Mouse (Mus musculus): ENCODE results near the gene Ssu2.

The Ssu2 gene

GRCm38 (mm10) chr6:112387947-112388346, at the start of gene Ssu2:
Gene Ssu2 (minus strand): TSS chr6:112388023.
- no peak for DNase-seq (ENCODE audit: low read depth, low spot score)

DNA sequence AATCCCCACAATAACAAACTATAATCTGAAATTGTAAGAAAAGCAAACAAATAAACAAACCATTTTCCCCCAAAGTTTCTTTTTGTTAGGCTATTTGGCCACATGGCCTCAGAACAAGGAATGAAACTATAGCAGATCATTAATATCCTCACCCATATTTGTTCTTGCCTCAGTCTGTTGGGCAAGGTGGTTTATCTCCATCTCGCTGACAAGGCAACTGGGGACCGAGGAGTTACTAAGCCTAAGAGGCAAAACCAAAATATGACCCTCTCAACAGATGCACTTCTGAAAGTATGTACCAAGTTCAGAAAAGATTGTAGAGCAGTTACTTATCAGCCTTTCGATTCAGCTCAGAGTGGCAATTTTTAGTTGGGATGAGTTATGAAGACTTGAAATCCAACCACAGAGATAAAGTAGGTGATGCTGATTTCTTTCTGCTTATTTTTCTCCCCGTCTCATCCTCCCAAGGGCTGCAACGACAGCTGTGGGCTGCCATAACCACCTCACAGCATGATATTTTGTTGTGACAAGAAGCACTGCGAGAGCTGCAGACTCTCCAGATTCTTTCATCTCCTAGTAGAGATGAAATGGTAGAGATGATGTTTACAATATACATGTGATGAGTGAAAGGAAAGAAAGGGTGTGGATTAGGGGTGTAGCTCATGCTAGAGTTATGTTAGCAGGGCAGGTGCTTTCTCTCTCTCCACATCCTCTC, 38.4 kb upstream of the Ssu2 start:
- no peak for DNase-seq (ENCODE audit: low read depth, low spot score)

DNA sequence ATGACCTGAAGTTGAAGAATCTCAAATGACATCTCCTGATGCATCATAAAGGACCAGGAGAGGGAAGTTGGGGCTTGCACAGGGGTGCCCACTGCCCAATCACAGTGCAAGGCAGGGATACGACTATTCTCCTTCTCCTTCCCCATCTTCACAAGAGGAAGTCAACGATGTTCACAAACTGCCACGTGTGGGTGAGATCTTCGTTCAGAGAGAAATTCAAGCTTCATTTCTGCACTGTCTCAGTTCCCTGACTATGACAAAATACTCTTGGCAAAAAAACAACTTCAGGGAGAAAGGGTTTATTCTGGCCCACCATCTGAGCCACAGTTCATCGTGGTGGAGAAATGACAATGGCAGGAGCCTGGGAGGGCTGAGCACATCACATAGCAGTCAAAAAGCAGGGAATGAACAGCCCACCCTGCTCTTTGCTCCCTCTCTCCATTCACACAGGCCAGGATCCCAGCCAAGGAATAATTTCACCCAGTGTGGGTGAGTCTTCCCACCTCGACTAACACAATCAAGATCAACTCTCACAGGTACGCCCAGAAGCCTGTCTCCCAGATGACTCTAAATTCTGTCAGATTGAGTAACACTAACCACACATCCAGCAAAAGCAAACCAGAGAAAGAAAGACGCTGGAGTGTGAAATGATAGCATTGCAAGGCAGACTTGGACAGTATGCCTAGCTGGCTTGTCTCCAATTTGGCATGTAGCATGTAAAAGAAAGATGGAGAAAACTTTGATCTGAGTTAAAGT, 36.1 kb upstream of the Ssu2 start:
- DNase-seq (ENCODE audit: low read depth, low spot score), result no peak

DNA sequence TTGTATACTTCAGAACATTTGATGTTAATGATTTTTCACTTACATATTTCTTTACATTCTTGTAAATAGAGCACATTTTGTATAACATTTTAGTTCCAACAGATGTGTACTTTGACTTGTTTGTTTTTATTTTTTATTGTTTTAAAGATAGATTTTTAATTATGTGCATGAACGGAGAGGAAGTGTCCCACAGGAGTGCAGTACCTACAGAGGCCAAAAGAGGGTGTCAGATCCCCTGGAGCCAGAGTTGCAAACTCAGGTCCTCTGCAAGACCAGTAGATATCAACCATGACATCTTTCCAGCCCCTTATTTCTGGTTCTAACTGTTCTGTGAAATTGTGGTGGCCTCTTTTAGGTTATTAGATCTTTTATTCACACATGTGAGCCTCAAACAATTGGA, 33.1 kb upstream of the Ssu2 start:
- DNase-seq (ENCODE audit: low read depth, low spot score), result no peak

DNA sequence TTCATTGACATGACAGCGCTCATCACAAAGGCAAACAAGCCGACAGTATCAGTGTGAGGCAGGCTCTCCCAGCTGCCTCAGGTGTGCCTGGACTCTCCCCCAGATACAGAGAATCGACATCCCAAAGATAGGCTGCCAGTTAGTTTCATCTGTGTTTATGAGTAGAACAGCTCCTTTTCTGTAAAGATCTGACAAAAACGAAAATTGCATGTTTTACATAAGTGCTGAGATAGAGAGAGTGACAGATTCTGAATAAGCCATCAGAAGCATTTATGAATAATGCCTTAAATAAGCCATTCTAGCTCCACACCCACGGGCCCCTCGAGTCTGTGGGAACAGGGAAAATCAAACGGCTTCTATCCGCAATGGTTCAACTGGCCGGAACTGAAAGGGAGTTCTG, 31.5 kb upstream of the Ssu2 start:
- no peak for DNase-seq (ENCODE audit: low read depth, low spot score)

- no peak for DNase-seq (ENCODE audit: low read depth, low spot score)
Measured at GRCm38 (mm10) chr6:112404111-112404510, 16.3 kb upstream of the Ssu2 start.

DNA sequence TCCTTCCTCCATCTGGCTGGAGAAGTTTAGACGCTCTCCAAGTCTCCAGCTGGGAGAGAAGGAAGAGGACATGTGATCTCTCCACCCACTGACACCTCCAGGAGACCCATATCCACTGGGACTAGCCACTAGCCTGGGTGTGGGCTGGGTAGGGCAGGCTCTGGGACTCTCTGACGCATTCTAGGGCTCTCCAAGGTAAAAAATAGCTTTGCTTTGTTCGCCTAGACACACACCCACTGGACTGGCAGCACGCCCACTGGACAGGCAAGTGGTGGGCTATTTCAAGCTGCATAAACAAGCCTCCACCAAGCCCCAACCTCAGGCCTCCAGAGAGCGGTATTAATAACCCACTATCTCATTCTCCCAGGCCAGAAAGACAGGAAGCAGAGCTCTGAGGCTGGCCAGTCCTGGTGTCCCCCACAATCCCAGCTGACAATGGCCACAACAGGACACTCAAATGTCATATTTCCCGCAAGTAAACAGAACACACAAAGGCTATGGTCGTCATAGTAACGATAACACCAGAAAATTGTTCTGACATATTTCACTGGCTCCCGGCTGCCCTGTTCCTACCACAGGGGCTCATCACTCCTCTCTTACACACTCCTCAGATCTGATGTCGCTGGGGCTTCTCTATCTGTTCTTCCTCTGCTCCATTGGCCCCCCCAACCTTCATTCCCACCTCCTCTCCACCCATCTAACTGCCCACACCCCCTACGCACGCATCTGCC, 14.3 kb upstream of the Ssu2 start:
- DNase-seq (ENCODE audit: low read depth, low spot score), result no peak

GRCm38 (mm10) chr6:112397351-112397750, 9.5 kb upstream of the Ssu2 start:
- no peak for DNase-seq (ENCODE audit: low read depth, low spot score)

DNA sequence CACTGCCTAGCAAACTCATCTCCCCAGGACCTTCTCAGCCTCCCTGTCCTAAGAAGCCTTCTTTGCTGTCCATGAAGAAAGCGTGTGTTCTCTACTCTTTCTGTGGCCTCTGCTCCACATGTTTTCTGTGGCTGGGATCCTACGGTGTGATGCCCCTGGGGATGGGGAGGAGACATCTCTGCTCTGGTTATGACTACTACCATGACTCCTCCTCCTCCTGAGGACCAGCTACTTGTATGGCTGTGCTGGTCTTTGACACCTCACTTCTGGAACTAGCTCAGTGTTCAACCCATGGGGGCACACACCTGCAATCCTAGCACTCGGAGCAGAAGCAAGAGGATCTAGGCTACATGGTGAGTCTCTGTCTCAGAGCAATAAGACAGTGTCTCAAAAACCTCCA, 8.5 kb upstream of the Ssu2 start:
- no peak for DNase-seq (ENCODE audit: low read depth, low spot score)

GRCm38 (mm10) chr6:112388385-112388784, 562 bp upstream of the Ssu2 start:
- DNase-seq (ENCODE audit: low read depth, low spot score), result no peak

DNA sequence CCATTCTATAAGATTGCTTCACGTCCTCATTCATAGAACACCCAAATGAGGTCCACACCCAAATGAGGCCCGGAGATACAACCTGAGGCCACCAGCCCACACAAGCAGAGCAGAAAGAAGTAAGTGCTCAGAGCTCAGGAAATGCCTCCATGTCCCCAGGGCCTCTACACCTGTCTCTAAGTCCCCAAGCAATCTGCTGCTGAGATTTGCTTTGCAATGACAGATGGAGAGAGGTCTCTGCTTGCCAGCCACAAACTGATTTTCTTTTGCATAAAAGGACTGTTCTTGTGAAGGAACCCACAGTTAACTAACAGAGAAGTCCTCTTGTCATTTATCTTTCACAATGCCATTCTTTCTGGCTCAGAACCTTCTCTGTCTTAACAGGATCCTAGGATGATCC, 1.6 kb downstream of the Ssu2 start:
- no peak for DNase-seq (ENCODE audit: low read depth, low spot score)

DNA sequence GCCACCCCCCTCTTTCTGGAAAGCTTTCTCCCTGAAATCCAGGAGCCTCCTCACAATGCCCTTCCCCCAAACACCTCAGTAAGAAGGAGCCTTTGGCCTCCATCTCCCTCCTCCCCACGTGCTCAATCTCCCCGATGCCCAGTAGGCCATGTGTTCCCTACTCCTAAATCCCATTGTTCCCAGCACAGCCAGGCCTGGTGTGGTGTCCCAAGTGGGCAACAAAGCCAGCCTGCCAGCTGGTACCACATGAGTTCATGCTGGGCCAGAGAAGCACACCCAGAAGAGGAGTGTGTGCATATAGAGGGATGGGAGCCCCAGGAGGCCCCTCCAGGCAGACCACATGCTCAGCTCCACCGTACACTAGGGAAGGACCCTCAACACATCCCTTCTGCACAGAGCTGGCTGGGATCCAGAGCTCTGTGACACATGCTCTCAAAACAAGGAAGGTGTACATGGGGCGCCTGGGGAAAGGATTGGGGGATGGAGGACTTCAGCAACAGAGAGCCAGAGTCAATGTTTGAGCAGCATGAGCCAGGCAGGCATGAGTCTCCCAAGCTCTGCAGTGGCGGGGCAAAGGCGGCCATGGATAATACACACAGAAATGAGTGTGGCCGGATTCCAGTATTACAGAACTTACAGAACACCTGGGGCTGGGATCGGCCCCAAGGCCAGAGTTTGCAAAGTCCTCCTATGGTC, 4.7 kb downstream of the Ssu2 start:
- no peak for DNase-seq (ENCODE audit: low read depth, low spot score)

- no peak for DNase-seq (ENCODE audit: low read depth, low spot score)
Measured at GRCm38 (mm10) chr6:112379054-112379453, 8.8 kb downstream of the Ssu2 start.

GRCm38 (mm10) chr6:112375661-112376392, 12.0 kb downstream of the Ssu2 start:
- DNase-seq (ENCODE audit: low read depth, low spot score), result no peak

DNA sequence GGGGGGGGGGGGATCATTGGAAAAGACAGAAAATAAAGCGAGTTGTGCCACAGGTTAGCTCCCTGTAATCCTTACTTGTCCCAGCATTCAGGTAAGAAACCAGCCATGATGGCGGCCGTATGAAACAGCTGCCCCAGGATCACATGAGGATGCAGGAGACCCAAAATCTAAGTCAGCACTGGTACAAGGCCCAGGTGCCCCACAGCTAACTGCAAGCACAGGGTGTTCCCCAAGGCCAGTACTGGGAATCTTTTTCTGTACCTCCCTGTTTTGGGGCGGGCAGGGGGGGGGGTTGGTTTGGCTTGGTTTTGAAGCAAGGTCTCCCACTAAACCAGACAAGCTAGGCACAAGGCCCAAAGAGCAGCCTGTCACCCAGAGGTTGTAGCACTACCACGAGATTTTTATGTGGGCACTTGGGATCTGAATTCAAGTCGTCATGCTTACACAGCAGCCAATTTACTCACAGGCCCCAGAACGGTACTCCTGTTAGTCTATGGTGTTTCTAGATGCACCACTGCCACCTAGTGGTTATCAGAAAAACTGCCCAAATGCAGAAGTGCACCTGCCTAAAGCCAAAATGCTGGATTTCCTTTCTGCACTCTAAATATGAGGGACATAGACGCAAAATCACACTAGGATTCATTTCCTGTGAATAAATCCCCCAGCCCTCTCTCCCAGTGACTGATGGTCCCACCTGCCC, 13.8 kb downstream of the Ssu2 start:
- peak; percentile 80 for DNase-seq (ENCODE audit: low read depth, low spot score)

DNA sequence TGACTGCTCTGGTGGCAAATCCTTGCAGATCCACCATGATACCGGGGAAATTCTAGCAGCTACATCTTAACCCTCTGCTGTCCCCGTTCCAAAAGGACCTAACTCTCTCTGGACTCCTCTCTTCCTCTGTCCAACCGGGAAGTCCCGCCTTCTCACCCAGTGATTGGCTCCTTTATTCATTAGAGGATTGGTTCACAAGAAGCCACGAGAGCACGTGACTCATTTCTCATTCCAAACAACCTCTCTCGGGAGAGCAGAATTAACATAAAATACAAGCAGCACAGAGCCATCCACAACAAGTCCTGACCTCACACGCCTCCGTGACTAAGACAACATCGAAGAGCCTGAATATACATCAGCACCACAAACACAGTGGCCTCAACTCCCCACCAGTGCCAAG, 22.5 kb downstream of the Ssu2 start:
- peak; percentile 57 for DNase-seq (ENCODE audit: low read depth, low spot score)

DNA sequence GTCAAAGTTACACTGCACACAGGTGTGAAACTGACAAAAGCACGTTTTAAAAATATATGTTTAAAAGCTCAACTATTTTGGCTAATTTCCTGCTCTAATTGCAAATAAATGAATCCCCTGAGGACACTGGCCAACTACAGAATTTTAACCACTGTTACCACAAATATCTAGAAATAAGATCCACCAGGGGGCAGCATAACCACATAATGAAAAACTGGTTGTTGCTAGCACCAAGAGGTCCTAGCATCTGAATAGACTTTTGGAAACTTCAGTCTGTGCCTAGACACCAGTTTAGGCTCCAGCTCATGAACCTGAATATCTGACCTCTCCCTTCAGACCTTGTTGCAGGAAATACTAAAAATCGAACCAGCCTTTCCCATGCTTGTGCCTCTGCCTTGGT, 23.2 kb downstream of the Ssu2 start:
- peak; percentile 71 for DNase-seq (ENCODE audit: low read depth, low spot score)

DNA sequence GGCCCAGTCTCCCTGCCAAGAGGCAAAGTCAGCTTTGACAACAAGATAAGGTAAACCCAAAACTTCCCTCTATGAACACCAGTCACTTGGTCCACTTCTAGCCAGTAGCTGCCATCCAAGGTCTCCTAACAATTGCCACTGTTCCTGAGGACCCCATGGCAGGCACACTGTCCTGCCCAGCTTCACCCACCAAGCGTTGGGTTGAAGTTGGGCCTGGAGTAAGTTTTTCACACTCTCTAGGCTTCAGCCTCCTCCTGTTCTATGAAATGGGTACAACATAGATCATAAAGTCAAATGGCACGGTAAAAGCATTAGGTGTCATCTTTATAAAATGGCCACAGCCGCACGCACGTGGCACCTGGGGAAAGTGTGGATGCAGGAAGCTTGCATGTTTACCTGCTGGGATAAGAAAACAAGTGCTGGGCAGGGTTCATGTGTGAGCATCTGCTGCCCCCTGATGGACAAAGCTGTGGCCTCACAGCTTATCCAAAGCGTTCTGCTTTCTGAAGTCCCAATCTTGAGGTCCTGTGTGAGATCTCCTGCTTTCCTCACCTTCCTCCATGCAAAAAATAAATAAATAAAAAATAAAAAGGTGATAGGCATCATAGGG, 25.4 kb downstream of the Ssu2 start:
- DNase-seq (ENCODE audit: low read depth, low spot score), result peak; percentile 83

GRCm38 (mm10) chr6:112360676-112361075, 27.1 kb downstream of the Ssu2 start:
- no peak for DNase-seq (ENCODE audit: low read depth, low spot score)

- DNase-seq (ENCODE audit: low read depth, low spot score), result no peak
Measured at GRCm38 (mm10) chr6:112359341-112359740, 28.5 kb downstream of the Ssu2 start.
